Mouse (Mus musculus) midbrain, embryonic 11.5 days (tissue): ENCODE measurements around the gene Muc3. TPM values are rescaled to one million over a fixed set of nuclear protein-coding genes. Genes with fewer than 3 reads are reported as not detected.
"Not testable (repeated sequence)": the region's sequence is repeated elsewhere in the genome, so short reads cannot be mapped to it uniquely, and the experiment has no call there.

Experiments used
- ATAC-seq: fragments of 200-750 bp; cut with Nextera tagmentation; 2 replicates; pipeline ENCODE4 v1.8.0; 2017; ENCODE audit warnings: moderate TSS enrichment, moderate library complexity; ENCODE audit not compliant: low FRiP score
- DNase-seq: peaks from one replicate; pipeline ENCODE4 v3.0.0; 2015; ENCODE audit warnings: low spot score; ENCODE audit errors: missing footprints
- H3K27ac ChIP-seq: fragments of 300-500 bp; sonication (generic); 2 replicates; pipeline ENCODE4 v1.5.1; 2014; ENCODE audit warnings: low read depth, low read length
- H3K27me3 ChIP-seq: fragments of 300-500 bp; sonication (generic); 2 replicates; pipeline ENCODE4 v1.6.1; 2014; ENCODE audit warnings: mild to moderate bottlenecking, low read length, moderate library complexity, mixed read lengths; ENCODE audit not compliant: control insufficient read depth, insufficient read depth
- H3K36me3 ChIP-seq: fragments of 300-500 bp; sonication (generic); 2 replicates; pipeline ENCODE4 v1.6.1; 2014; ENCODE audit warnings: mild to moderate bottlenecking, low read length, moderate library complexity, mixed read lengths; ENCODE audit not compliant: control insufficient read depth, insufficient read depth
- H3K4me1 ChIP-seq: fragments of 300-500 bp; sonication (generic); 2 replicates; pipeline ENCODE4 v1.6.1; 2014; ENCODE audit warnings: low read length; ENCODE audit not compliant: control insufficient read depth, insufficient read depth
- H3K4me2 ChIP-seq: fragments of 300-500 bp; sonication (generic); 2 replicates; pipeline ENCODE4 v1.6.1; 2014; ENCODE audit warnings: mild to moderate bottlenecking, moderate library complexity
- H3K4me3 ChIP-seq: fragments of 300-500 bp; sonication (generic); 2 replicates; pipeline ENCODE4 v1.5.1; 2014; ENCODE audit warnings: low read depth, low read length
- H3K9ac ChIP-seq: fragments of 300-500 bp; sonication (generic); 2 replicates; pipeline ENCODE4 v1.6.1; 2014; ENCODE audit warnings: low read length
- H3K9me3 ChIP-seq: fragments of 300-500 bp; sonication (generic); 2 replicates; pipeline ENCODE4 v1.6.1; 2016; ENCODE audit warnings: low read length; ENCODE audit not compliant: control insufficient read depth
- WGBS: fragments of 180-500 bp; shearing (Covaris S2); extraction: QIAGEN DNeasy Blood & Tissue Kit; methylation state at CpG from one replicate; pipeline ENCODE4 v1.1.7; 2014; 5-methylcytosine and 5-hydroxymethylcytosine counted together
- polyA plus RNA-seq: library from polyadenylated mRNA; unstranded; fragments of >200 nt; fragmentation: Nextera tagmentation; extraction: Ambion mirVana; gene quantifications from 2 replicates; pipeline ENCODE4 v1.2.1, GENCODE M21; 2014

Gene Muc3
- polyA plus RNA-seq: not detected in 2 replicates

DNA sequence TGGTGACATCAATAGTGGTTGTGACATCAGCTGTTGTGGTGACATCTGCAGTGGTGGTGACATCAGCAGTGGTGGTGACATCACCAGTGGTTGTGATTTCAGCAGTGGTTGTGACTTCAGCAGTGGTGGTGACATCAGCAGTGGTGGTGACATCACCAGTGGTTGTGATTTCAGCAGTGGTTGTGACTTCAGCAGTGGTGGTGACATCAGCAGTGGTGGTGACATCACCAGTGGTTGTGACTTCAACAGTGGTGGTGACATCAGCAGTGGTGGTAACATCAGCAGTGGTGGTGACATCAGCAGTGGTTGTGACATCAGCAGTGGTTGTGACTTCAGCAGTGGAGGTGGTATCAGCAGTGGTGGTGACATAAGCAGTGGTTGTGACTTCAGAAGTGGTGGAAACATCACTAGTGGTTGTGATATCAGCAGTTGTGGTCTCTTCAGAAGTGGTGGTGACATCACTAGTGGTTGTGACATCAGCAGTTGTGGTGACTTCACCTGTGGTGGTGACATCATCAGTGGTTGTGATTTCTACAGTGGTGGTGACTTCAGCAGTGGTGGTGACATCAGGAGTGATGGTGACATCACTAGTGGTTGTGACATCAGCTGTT, at the start of gene Muc3:
Muc3 (minus strand) TSS at position 51 of the 611 bp plus-strand sequence.
- not testable (repeated sequence) for H3K27ac ChIP-seq, H3K4me2 ChIP-seq, H3K36me3 ChIP-seq, H3K4me1 ChIP-seq, H3K4me3 ChIP-seq, ATAC-seq, H3K9ac ChIP-seq, H3K27me3 ChIP-seq, DNase-seq
- H3K9me3 ChIP-seq: peaks cover 19% of the 10 kb centered on the region

DNA sequence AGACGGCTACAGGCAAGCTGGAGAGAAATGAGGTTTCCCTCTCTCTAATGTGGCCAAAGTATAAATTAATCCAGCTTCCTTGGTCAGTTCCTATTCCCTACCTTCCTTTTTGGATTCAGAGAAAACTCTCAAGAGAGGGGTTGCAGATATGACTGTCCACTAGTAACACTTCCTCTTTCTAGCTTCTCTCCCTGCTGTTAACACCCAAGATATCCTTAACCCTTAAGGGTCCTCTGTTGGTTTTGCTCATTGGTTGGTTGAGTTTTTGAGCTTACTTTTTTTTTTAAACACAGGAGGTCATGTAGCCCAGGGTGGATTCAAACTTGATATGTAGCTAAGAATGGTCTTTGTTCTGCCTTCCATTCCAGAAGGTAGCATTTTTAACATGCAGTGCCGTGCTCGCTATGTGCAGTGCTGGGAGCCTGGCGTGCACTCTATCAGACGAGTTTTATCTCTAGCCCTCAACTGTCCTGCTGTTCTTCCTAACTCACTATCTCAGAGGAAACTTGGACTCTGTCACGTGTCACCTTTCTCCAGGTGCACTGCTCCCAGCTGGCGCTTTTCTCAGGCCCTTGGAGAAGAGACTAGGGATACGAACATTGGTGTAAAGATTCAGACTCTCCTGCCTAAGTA, 45.5 kb upstream of the Muc3 start:
- no peaks in the 10 kb centered on the region for H3K27me3 ChIP-seq

DNA sequence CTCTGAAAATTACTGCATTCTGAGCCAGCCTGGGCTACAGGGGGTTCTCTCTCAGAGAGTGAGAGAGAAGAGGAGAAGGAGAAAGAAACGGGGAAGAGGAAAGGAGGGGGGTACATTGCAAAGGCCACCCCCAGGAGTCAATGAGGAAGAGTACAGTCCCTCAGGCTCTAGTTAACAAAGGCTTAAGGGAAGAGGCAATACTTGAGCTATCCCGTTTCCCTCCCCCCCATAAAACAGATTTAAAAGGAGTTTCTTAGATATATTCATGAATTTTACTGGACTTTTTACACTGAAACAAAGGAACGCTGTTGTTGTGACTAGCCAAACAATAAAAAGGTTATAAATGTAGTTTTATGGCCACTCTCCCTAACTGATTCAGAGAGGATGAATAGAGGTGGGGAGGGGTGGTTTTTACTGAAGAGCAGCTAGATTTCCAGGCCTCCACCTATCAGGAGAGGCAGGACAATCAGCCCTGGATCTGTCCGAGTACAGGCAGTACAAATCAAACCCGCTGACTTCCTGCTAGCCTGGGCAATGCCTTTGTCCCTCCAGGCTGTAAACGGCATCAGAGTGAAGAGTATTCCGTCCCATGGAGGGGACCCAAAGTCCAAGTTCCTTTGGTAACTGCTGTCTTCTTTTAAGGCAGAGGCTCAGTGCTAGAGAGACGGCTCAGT, 44.3 kb upstream of the Muc3 start:
- H3K36me3 ChIP-seq: no peaks in the 10 kb centered on the region
- H3K27me3 ChIP-seq: no peaks in the 10 kb centered on the region
- ATAC-seq (no peak), DNase-seq (no peak)
- H3K27ac ChIP-seq: no peak overlapping the region
- no peak overlapping the region for H3K9ac ChIP-seq
- WGBS: 74% methylated on average over 8 of the region's 8 CpGs
- no peak overlapping the region for H3K4me3 ChIP-seq
- H3K9me3 ChIP-seq: no peaks in the 10 kb centered on the region; the same call in 1 of the 2 replicates
- H3K4me2 ChIP-seq: no peak overlapping the region
- H3K4me1 ChIP-seq: no peaks in the 10 kb centered on the region

More for the DNA sequence above, 45.5 kb upstream of the Muc3 start:
- no peak overlapping the region for H3K9ac ChIP-seq
- H3K27ac ChIP-seq: no peak overlapping the region
- no peaks in the 10 kb centered on the region for H3K4me1 ChIP-seq
- DNase-seq: no peak
- 80% methylated on average over 8 of the region's 8 CpGs for WGBS
- H3K4me3 ChIP-seq: no peak overlapping the region
- no peak for ATAC-seq
- no peak overlapping the region for H3K4me2 ChIP-seq
- H3K9me3 ChIP-seq: no peaks in the 10 kb centered on the region; the same call in 1 of the 2 replicates
- H3K36me3 ChIP-seq: no peaks in the 10 kb centered on the region

DNA sequence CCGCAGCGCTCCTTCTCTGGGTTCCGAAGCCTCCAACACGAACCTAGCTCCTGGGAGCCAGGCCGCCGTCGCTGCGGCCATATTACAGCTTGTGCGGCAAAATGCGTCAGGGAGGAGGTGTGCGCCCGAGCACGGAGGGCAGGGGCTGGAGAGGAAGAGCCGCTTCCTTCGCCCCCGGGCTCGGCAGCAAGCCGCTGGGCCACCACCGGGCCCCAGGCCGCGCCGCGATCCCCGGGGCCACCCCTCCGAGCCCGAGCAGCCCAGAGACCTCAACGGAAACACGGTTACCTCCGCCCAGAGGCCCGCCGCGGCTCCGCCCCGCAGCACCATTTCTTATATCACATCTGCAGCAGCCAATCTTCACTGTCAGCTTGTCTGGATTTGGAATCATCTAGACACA, 40.2 kb upstream of the Muc3 start:
- Histone ChIP-seq H3K9ac (peak overlapping the region; percentile 73), H3K4me2 (peak overlapping the region; percentile 72), H3K9me3 (no peaks in the 10 kb centered on the region; the same call in 1 of the 2 replicates), H3K4me3 (peak overlapping the region; percentile 41), H3K27ac (no peak overlapping the region), H3K27me3 (no peaks in the 10 kb centered on the region), H3K36me3 (no peaks in the 10 kb centered on the region), H3K4me1 (no peaks in the 10 kb centered on the region)
- DNase-seq (peak; percentile 91), ATAC-seq (no peak)
- WGBS: 6% methylated on average over 34 of the region's 34 CpGs

DNA sequence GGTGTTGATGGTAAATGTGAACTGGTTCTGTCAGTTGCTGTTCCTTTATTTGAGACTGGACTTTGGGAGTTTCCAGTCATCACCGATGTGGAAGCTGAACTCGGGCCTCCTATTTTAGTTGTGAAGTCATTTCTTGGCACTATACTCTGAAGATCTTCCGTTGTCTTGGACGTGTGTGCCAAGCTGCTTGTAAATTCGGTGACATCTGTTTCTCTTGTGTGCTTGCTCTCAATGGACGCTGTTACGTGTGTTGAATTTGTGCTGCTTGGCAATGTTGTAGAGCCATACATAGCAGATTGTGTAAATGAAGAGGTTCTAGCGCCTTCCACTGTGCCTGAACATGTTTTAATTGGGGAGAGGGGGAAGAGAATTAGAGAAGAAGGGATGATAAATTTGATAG, 36.2 kb upstream of the Muc3 start:
- H3K4me2 ChIP-seq: no peak overlapping the region
- H3K4me3 ChIP-seq: no peak overlapping the region
- no peaks in the 10 kb centered on the region for H3K36me3 ChIP-seq
- no peaks in the 10 kb centered on the region for H3K27me3 ChIP-seq
- H3K4me1 ChIP-seq: no peaks in the 10 kb centered on the region
- no peak overlapping the region for H3K27ac ChIP-seq
- 93% methylated on average over 8 of the region's 8 CpGs for WGBS
- no peaks in the 10 kb centered on the region for H3K9me3 ChIP-seq
- DNase-seq: no peak
- H3K9ac ChIP-seq: no peak overlapping the region
- ATAC-seq: no peak

DNA sequence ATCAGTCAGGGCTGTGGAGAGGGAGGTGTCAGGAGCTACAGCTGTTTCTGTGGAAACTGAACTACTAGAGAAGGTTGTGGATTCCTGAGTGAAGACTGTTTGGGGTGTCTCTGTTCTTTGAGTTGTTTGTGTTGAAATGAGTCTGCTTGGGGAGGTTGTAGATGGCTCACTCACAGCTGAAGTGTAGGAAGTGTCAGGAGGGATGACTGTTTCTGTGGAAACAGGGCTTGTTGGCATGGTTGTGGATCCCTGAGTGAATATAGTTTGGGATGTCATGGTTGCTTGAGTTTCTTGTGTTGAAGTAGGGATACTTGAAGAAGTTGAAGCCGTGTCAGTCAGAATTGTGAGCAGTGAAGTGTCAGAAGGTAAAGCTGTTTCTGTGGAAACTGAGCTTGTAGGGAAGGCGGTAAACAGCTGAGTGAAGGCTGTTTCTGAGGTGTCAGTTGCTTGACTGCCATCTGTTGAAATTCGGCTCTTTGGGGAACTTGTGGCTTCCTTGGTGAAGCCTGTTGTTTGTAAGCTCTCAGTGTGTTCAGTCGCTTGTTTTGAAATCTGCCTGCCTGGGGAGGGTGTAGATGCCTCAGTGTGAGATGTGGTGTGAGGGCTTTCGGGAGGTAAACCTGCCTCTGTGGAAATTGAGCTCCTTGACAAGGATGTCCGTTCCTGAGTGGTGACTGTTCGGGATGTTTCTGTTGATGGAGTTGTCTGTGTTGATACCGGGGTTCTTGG, 30.7 kb upstream of the Muc3 start:
- no peak overlapping the region for H3K9ac ChIP-seq
- no peak for ATAC-seq
- no peaks in the 10 kb centered on the region for H3K9me3 ChIP-seq
- no peaks in the 10 kb centered on the region for H3K27me3 ChIP-seq
- no peak for DNase-seq
- H3K4me3 ChIP-seq: no peak overlapping the region
- WGBS: 78% methylated on average over 8 of the region's 8 CpGs
- no peaks in the 10 kb centered on the region for H3K4me1 ChIP-seq
- H3K27ac ChIP-seq: no peak overlapping the region
- H3K36me3 ChIP-seq: no peaks in the 10 kb centered on the region
- H3K4me2 ChIP-seq: no peak overlapping the region

DNA sequence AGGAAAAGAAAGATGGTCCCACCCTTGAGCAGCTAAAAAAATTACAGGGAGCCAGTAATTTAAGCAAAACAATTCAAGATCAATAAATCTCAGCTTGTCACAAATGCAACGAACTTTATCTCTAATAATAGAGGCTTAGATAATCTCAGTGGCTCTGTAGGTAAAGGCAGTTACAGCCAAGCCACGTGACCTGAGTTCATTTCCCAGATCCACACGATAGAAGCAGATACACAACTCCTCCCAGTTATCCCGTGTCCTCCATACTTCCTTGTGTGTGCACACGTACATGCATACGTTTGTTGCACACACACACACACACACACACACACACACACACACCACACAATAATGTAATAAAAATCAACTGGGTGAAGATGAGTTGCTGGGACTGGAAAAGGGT, 24.8 kb upstream of the Muc3 start:
- no peak overlapping the region for H3K4me3 ChIP-seq
- no peaks in the 10 kb centered on the region for H3K4me1 ChIP-seq
- H3K27me3 ChIP-seq: no peaks in the 10 kb centered on the region
- 80% methylated on average over 6 of the region's 6 CpGs for WGBS
- no peaks in the 10 kb centered on the region for H3K9me3 ChIP-seq
- no peak overlapping the region for H3K9ac ChIP-seq
- DNase-seq (no peak), ATAC-seq (no peak)
- H3K27ac ChIP-seq: no peak overlapping the region
- no peak overlapping the region for H3K4me2 ChIP-seq
- no peaks in the 10 kb centered on the region for H3K36me3 ChIP-seq

DNA sequence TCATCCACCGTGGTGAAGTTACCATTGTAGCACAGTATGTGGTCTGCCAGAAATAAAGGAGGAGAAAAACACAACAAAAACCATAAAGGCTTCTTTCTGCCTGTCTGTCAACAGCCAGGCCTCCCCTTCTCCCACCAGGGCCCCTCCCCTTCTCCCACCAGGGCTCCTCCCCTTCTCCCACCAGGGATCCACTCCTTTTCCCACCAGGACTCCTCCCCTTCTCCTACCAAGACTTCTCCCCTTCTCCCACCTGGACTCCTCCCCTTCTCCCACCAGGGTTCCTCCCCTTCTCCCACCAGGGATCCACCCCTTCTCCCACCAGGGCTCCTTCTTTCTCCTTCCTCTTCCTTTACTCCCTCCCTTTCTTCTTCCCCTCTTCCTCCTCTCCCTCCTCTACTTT, 23.5 kb upstream of the Muc3 start:
- H3K9me3 ChIP-seq: no peaks in the 10 kb centered on the region
- WGBS: 0% methylated on average over 1 of the region's 1 CpGs
- DNase-seq (no peak), ATAC-seq (no peak)
- no peaks in the 10 kb centered on the region for H3K36me3 ChIP-seq
- H3K4me1 ChIP-seq: no peaks in the 10 kb centered on the region
- no peak overlapping the region for H3K27ac ChIP-seq
- no peaks in the 10 kb centered on the region for H3K27me3 ChIP-seq
- no peak overlapping the region for H3K4me2 ChIP-seq
- H3K4me3 ChIP-seq: no peak overlapping the region
- H3K9ac ChIP-seq: no peak overlapping the region

DNA sequence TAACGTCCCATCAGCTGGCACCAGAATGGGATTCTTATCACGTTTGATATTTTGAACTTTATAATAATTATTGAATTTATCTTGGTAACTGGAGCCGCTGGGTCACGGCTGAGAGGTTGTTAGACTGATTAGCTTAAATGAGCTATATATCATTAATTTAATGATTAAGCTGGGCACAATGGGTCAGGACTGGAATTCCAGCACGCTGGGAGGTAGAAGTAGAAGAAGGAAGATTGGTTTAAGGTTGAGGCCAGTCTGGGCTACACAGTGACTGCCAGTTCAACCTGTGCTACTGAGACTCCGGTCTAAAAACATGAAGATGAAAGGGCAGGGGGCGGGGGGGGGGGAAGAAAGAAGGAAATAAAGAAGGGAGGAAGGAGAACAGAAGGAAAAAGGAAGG, 22.4 kb upstream of the Muc3 start:
- H3K9ac ChIP-seq: no peak overlapping the region
- H3K4me2 ChIP-seq: no peak overlapping the region
- no peaks in the 10 kb centered on the region for H3K9me3 ChIP-seq
- no peak overlapping the region for H3K27ac ChIP-seq
- ATAC-seq: no peak
- H3K4me1 ChIP-seq: no peaks in the 10 kb centered on the region
- H3K4me3 ChIP-seq: no peak overlapping the region
- 88% methylated on average over 7 of the region's 7 CpGs for WGBS
- no peaks in the 10 kb centered on the region for H3K27me3 ChIP-seq
- H3K36me3 ChIP-seq: no peaks in the 10 kb centered on the region
- no peak for DNase-seq
